Mouse (Mus musculus) liver, postnatal 0 days (tissue): ENCODE results near the gene Tmem52b. TPM values are rescaled to one million over a fixed set of nuclear protein-coding genes. Genes with fewer than 3 reads are reported as not detected.
"Not testable (repeated sequence)": the region's sequence is repeated elsewhere in the genome, so short reads cannot be mapped to it uniquely, and the experiment has no call there.

Experiments used
- ATAC-seq: fragments of 200-750 bp; cut with Nextera tagmentation; 2 replicates; pipeline ENCODE4 v1.8.0; 2017; ENCODE audit warnings: mild to moderate bottlenecking, moderate library complexity
- DNase-seq: peaks from one replicate; pipeline ENCODE4 v3.0.0-alpha.2; 2016
- H3K27ac ChIP-seq: fragments of 300-500 bp; sonication (generic); 2 replicates; pipeline ENCODE4 v1.5.1; 2014; ENCODE audit warnings: antibody characterized with exemption, moderate library complexity, mild to moderate bottlenecking, low read depth
- H3K27me3 ChIP-seq: fragments of 300-500 bp; sonication (generic); 2 replicates; pipeline ENCODE4 v1.6.1; 2014; ENCODE audit warnings: low read length, control low read depth, mixed read lengths; ENCODE audit not compliant: insufficient read depth
- H3K36me3 ChIP-seq: fragments of 300-500 bp; sonication (generic); replicated peaks from 2 replicates; pipeline ENCODE4 v1.6.1; 2014; ENCODE audit warnings: mild to moderate bottlenecking, control low read depth, low read length, moderate library complexity, mixed read lengths; ENCODE audit not compliant: insufficient read depth
- H3K4me1 ChIP-seq: fragments of 300-500 bp; sonication (generic); 2 replicates; pipeline ENCODE4 v1.6.1; 2014; ENCODE audit warnings: antibody characterized with exemption, mild to moderate bottlenecking, control low read depth; ENCODE audit not compliant: insufficient read depth
- H3K4me2 ChIP-seq: fragments of 300-500 bp; sonication (generic); 2 replicates; pipeline ENCODE4 v1.6.1; 2014; ENCODE audit warnings: low read depth, mild to moderate bottlenecking, low read length, moderate library complexity, mixed read lengths
- H3K4me3 ChIP-seq: fragments of 300-500 bp; sonication (generic); 2 replicates; pipeline ENCODE4 v1.5.1; 2014; ENCODE audit warnings: low read depth, low read length
- H3K9ac ChIP-seq: fragments of 300-500 bp; sonication (generic); replicated peaks from 2 replicates; pipeline ENCODE4 v1.6.1; 2014; ENCODE audit warnings: mild to moderate bottlenecking, moderate library complexity
- H3K9me3 ChIP-seq: fragments of 300-500 bp; sonication (generic); 2 replicates; pipeline ENCODE4 v1.6.1; 2016; ENCODE audit warnings: mild to moderate bottlenecking, control low read depth, low read length, mixed read lengths
- CTCF ChIP-seq: sonication (generic); IDR thresholded peaks from 2 replicates; pipeline ENCODE4 v1.5.1; 2016; ENCODE audit warnings: antibody characterized with exemption, low read depth
- EP300 ChIP-seq: IDR thresholded peaks from 2 replicates; pipeline ENCODE4 v1.6.1; 2016; ENCODE audit warnings: antibody characterized with exemption, low read depth, mild to moderate bottlenecking
- WGBS: fragments of 180-500 bp; shearing (Covaris S2); extraction: QIAGEN DNeasy Blood & Tissue Kit; methylation state at CpG from one replicate; pipeline ENCODE4 v1.1.7; 2014; ENCODE audit not compliant: insufficient replicate concordance; 5-methylcytosine and 5-hydroxymethylcytosine counted together
- polyA plus RNA-seq: library from polyadenylated mRNA; unstranded; fragments of >200 nt; fragmentation: Nextera tagmentation; extraction: Ambion mirVana; gene quantifications from 2 replicates; pipeline ENCODE4 v1.2.1, GENCODE M21; 2015

Gene Tmem52b
- polyA plus RNA-seq, 1 experiment from 2014 or later = not detected

DNA sequence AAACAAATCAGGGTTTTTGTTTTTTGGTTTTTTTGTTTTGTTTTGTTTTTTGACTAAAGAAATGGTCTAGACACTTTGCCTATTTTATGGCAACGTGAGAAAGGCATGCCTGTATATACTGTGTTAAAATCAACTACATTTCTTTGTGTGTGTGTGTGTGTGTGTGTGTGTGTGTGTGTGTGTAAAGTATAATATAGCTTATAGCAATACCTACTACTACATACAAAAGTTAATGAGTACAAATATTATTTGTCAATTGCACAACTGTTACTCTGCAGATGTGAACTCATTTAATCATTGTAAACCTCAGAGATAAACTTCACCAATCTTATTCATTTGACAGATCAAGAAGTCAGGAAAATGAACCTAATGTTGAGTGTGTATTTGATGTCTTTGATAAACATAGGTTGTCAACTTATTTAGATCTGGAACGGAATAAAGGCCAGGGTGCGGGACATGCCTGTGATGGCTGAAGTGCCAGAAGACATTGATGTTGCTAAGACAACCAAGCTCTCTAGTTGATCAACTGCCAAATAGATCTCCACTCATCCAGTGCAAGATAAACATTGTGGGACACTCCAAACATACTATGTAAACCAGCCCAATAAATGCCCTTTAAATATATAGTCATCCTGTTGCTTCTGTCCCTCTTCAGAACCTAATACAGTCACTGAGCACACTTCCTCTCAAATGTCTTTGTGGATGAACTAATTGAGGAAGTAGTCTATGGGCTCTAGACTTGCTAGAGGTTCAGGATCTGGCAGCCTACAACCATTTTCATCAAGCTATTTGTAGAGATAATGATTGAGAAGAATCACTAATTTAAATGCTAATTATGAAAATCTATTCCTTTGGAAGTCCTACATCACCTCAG is 14.8 kb upstream of the Tmem52b start:
- H3K4me3 ChIP-seq = no peak overlapping the region
- no peaks in the 10 kb centered on the region for H3K27me3 ChIP-seq
- no peak overlapping the region for H3K27ac ChIP-seq
- ATAC-seq = peak; percentile 75
- H3K9me3 ChIP-seq = no peaks in the 10 kb centered on the region
- 0 out of 2 replicates have a peak, but pooled peaks cover 4% of the 10 kb centered on the region for H3K4me1 ChIP-seq
- no peaks in the 10 kb centered on the region for H3K36me3 ChIP-seq
- no peak overlapping the region for H3K9ac ChIP-seq
- WGBS = 63% methylated on average over 3 of the region's 3 CpGs
- no peak for DNase-seq
- TF ChIP-seq EP300 (no peak), CTCF (no peak)
- H3K4me2 ChIP-seq = no peak overlapping the region

- H3K9ac ChIP-seq, H3K4me3 ChIP-seq, H3K36me3 ChIP-seq, H3K4me2 ChIP-seq, H3K9me3 ChIP-seq, H3K27ac ChIP-seq, ATAC-seq, DNase-seq, H3K4me1 ChIP-seq, H3K27me3 ChIP-seq: not testable (repeated sequence)
- 58% methylated on average over 1 of the region's 1 CpGs for WGBS
These were observed 12.8 kb upstream of the Tmem52b start for GRCm38 (mm10) chr6:129499516-129499915.

GRCm38 (mm10) chr6:129503471-129503870 is 8.9 kb upstream of the Tmem52b start:
- Histone ChIP-seq H3K9ac (no peak overlapping the region), H3K36me3 (no peaks in the 10 kb centered on the region), H3K4me1 (no peaks in the 10 kb centered on the region), H3K4me2 (no peak overlapping the region), H3K27me3 (no peaks in the 10 kb centered on the region), H3K9me3 (peaks cover 8% of the 10 kb centered on the region; the same call in 1 of the 2 replicates), H3K27ac (no peak overlapping the region), H3K4me3 (no peak overlapping the region)
- TF ChIP-seq EP300 = no peak
- no peak for TF ChIP-seq CTCF
- WGBS = 73% methylated on average over 2 of the region's 2 CpGs
- ATAC-seq = no peak
- no peak for DNase-seq

DNA sequence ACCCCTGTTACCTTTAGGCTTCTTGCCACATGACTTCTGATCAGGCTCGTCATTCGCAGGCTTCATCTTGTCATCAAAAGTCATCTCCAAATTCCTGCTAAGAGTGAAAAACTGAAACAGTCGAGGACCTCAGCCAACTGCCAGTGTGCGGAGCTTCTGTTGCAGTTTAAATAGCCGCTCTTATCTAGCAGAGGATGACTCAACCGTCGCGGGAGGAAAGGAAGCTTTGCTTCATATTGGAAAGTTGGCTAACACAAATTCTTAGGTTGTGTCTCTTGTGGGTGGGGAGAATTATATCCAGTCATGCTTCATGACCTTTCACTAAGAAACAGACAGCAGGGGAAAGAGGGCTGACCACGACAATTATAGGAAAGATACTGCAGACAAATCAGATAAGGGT is 5.3 kb upstream of the Tmem52b start, which contains the start of gene Olr1:
Gene Olr1 (minus strand): TSS at position 142 of the 400 bp plus-strand sequence.
- ATAC-seq (no peak), DNase-seq (no peak)
- peaks cover 7% of the 10 kb centered on the region for H3K4me1 ChIP-seq
- WGBS = 49% methylated on average over 9 of the region's 9 CpGs
- no peaks in the 10 kb centered on the region for H3K36me3 ChIP-seq
- H3K4me3 ChIP-seq = peak within 1 kb of the TSS; percentile 11
- 0 out of 2 replicates have a peak within 1 kb of the TSS, but pooled peaks have one; percentile 18 for H3K4me2 ChIP-seq
- no peaks in the 10 kb centered on the region for H3K27me3 ChIP-seq
- no peak within 1 kb of the TSS for H3K27ac ChIP-seq
- peaks cover 8% of the 10 kb centered on the region; the same call in 1 of the 2 replicates for H3K9me3 ChIP-seq
- no peak within 1 kb of the TSS for H3K9ac ChIP-seq
- no peak for TF ChIP-seq CTCF
- no peak for TF ChIP-seq EP300

GRCm38 (mm10) chr6:129510120-129510911 is 2.0 kb upstream of the Tmem52b start:
- no peak overlapping the region for H3K4me3 ChIP-seq
- no peak overlapping the region for H3K4me2 ChIP-seq
- no peaks in the 10 kb centered on the region for H3K27me3 ChIP-seq
- H3K27ac ChIP-seq = no peak overlapping the region; the same call in 1 of the 2 replicates
- no peaks in the 10 kb centered on the region for H3K36me3 ChIP-seq
- H3K9me3 ChIP-seq = no peaks in the 10 kb centered on the region
- DNase-seq = no peak
- H3K9ac ChIP-seq = no peak overlapping the region
- 64% methylated on average over 6 of the region's 6 CpGs for WGBS
- ATAC-seq = peak; percentile 87
- peaks cover 16% of the 10 kb centered on the region for H3K4me1 ChIP-seq
- TF ChIP-seq EP300 = no peak

DNA sequence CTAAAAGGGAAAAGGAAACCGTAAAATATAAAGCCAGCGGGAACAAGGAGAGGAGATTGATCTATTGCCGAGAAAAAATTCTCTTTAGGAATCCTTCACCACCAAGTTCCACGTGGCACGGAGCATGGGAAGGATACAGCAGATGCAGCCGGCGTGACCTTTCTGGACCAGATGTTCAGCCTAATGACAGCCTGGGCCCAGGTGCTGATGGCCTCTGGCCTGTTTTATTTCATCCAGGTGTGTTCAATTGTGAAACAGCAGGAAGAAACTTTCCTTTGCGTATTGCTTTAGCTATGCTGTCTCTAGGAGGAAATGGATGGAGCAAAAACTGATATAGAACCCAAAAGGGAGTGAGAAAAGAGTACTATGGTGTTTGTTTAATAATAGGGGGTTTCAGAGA is 513 bp downstream of the Tmem52b start:
- H3K4me1 ChIP-seq = peaks cover 16% of the 10 kb centered on the region
- no peak overlapping the region for H3K27ac ChIP-seq
- H3K9ac ChIP-seq = no peak overlapping the region
- no peak for DNase-seq
- H3K4me2 ChIP-seq = no peak overlapping the region
- no peak for TF ChIP-seq CTCF
- TF ChIP-seq EP300 = no peak
- 50% methylated on average over 8 of the region's 8 CpGs for WGBS
- no peak for ATAC-seq
- no peaks in the 10 kb centered on the region for H3K27me3 ChIP-seq
- H3K9me3 ChIP-seq = no peaks in the 10 kb centered on the region
- H3K36me3 ChIP-seq = no peaks in the 10 kb centered on the region
- no peak overlapping the region for H3K4me3 ChIP-seq
